In genomic region chr11:20247146-20247855, GRCm38 (mm10) we compare ENCODE assay signal across 10 mouse cellular contexts. TPM values are rescaled to one million over a fixed set of nuclear protein-coding genes. Genes with fewer than 3 reads are reported as not detected.
DNase-seq lines count a peak whose midpoint lies in the region; ATAC-seq lines count a peak whose summit lies in the region.
"Had no signal": no experiment of that assay in that cellular context is flagged by ENCODE, and none has a peak within 500 bp of the region (broad histone marks: within the 10 kb centered on the region; RNA-seq: fewer than 3 reads in every experiment).

No protein-coding gene starts in this region.

- no peak for DNase-seq in heart, postnatal 10 days
- DNase-seq in midbrain, embryonic 10.5 days (ENCODE audit: low spot score) = no peak
- DNase-seq in kidney, postnatal 4 days = no peak
- no peak for DNase-seq in kidney, postnatal 10 days
- DNase-seq: cerebellum, adult 18-20 months; right cerebral cortex, postnatal 4 days had no signal

- H3K4me2 ChIP-seq in heart, embryonic 14.5 days (ENCODE audit: low read length) = peak overlapping the region; percentile 90
- H3K4me2 ChIP-seq in midbrain, embryonic 15.5 days = no peak overlapping the region
- H3K4me2 ChIP-seq in hindbrain, embryonic 16.5 days (ENCODE audit: low read length) = peak overlapping the region; percentile 58
- H3K4me2 ChIP-seq in neural tube, embryonic 13.5 days = peak overlapping the region; percentile 78

- no peaks in the 10 kb centered on the region for H3K9me3 ChIP-seq in heart, embryonic 14.5 days (ENCODE audit: control insufficient read depth, low read length)
- no peaks in the 10 kb centered on the region for H3K9me3 ChIP-seq in midbrain, embryonic 10.5 days (replicated peaks)
- no peaks in the 10 kb centered on the region for H3K9me3 ChIP-seq in midbrain, embryonic 15.5 days
- H3K9me3 ChIP-seq in hindbrain, embryonic 16.5 days (ENCODE audit: control insufficient read depth, low read length) = no peaks in the 10 kb centered on the region
- H3K9me3 ChIP-seq in neural tube, embryonic 13.5 days = no peaks in the 10 kb centered on the region

- ATAC-seq in heart, embryonic 14.5 days (ENCODE audit: insufficient number of reproducible peaks, insufficient read depth, low FRiP score, low read depth) = no peak
- no peak for ATAC-seq in midbrain, embryonic 15.5 days (replicated peaks)
- no peak for ATAC-seq in hindbrain, embryonic 16.5 days
- no peak for ATAC-seq in neural tube, embryonic 13.5 days (ENCODE audit: low read depth)

- no peak overlapping the region; a peak in 1 of 4 replicates for H3K4me3 ChIP-seq in heart, embryonic 14.5 days (ENCODE audit: control insufficient read depth in 1 of 2, insufficient read depth in 1 of 2, low read depth in 1 of 2, low read length in 2 of 2)
- peak overlapping the region; percentile 93 for H3K4me3 ChIP-seq in midbrain, embryonic 10.5 days
- no peak overlapping the region for H3K4me3 ChIP-seq in midbrain, embryonic 15.5 days
- no peak overlapping the region for H3K4me3 ChIP-seq in hindbrain, embryonic 16.5 days (ENCODE audit: low read length)
- H3K4me3 ChIP-seq in neural tube, embryonic 13.5 days = no peak overlapping the region

- no peaks in the 10 kb centered on the region for H3K27me3 ChIP-seq in heart, embryonic 14.5 days (ENCODE audit: control insufficient read depth, insufficient read depth, low read length)
- H3K27me3 ChIP-seq in midbrain, embryonic 10.5 days (ENCODE audit: low read depth, poor library complexity, severe bottlenecking) = no peaks in the 10 kb centered on the region
- H3K27me3 ChIP-seq in midbrain, embryonic 15.5 days (replicated peaks) = no peaks in the 10 kb centered on the region
- no peaks in the 10 kb centered on the region for H3K27me3 ChIP-seq in hindbrain, embryonic 16.5 days (replicated peaks; ENCODE audit: control insufficient read depth, insufficient read depth, low read length)
- H3K27me3 ChIP-seq in neural tube, embryonic 13.5 days = no peaks in the 10 kb centered on the region

- H3K27ac ChIP-seq in heart, embryonic 14.5 days (replicated peaks in 1 of 2; ENCODE audit: control insufficient read depth in 1 of 2, insufficient read depth in 1 of 2, low read depth in 2 of 2, low read length in 2 of 2) = no peak overlapping the region; a peak in 1 of 4 replicates
- 0 out of 2 replicates have a peak overlapping the region, but pooled peaks have one; percentile 2 for H3K27ac ChIP-seq in midbrain, embryonic 10.5 days (replicated peaks)
- H3K27ac ChIP-seq in midbrain, embryonic 15.5 days = no peak overlapping the region
- H3K27ac ChIP-seq in hindbrain, embryonic 16.5 days (ENCODE audit: low read depth, low read length) = no peak overlapping the region
- H3K27ac ChIP-seq in neural tube, embryonic 13.5 days (replicated peaks) = no peak overlapping the region

- H3K9ac ChIP-seq in heart, embryonic 14.5 days (ENCODE audit: low read length) = no peak overlapping the region
- H3K9ac ChIP-seq in midbrain, embryonic 15.5 days = no peak overlapping the region
- no peak overlapping the region for H3K9ac ChIP-seq in hindbrain, embryonic 16.5 days (ENCODE audit: low read depth, low read length)
- H3K9ac ChIP-seq in neural tube, embryonic 13.5 days = peak overlapping the region; percentile 94; the same call in 1 of the 2 replicates

- 73% methylated on average over 8 of the region's 8 CpGs for WGBS in heart, embryonic 14.5 days
- 77% methylated on average over 8 of the region's 8 CpGs for WGBS in midbrain, embryonic 10.5 days
- WGBS in midbrain, embryonic 15.5 days = 68% methylated on average over 8 of the region's 8 CpGs
- WGBS in hindbrain, embryonic 16.5 days = 68% methylated on average over 8 of the region's 8 CpGs
- WGBS in neural tube, embryonic 13.5 days = 82% methylated on average over 8 of the region's 8 CpGs

- H3K36me3 ChIP-seq in heart, embryonic 14.5 days (ENCODE audit: control insufficient read depth, insufficient read depth, low read length) = peaks cover 11% of the 10 kb centered on the region; the same call in 1 of the 2 replicates
- H3K36me3 ChIP-seq in midbrain, embryonic 10.5 days = peaks cover 25% of the 10 kb centered on the region
- H3K36me3 ChIP-seq in midbrain, embryonic 15.5 days (replicated peaks) = no peaks in the 10 kb centered on the region
- H3K36me3 ChIP-seq in hindbrain, embryonic 16.5 days (ENCODE audit: control insufficient read depth, insufficient read depth, low read length) = no peaks in the 10 kb centered on the region
- no peaks in the 10 kb centered on the region for H3K36me3 ChIP-seq in neural tube, embryonic 13.5 days

- H3K4me1 ChIP-seq in heart, embryonic 14.5 days (ENCODE audit: control insufficient read depth in 2 of 2, insufficient read depth in 2 of 2, low read length in 2 of 2) = peaks cover 20 to 43% of the 10 kb centered on the region in 2 experiments
- H3K4me1 ChIP-seq in midbrain, embryonic 10.5 days = peaks cover 61% of the 10 kb centered on the region
- peaks cover 30% of the 10 kb centered on the region for H3K4me1 ChIP-seq in midbrain, embryonic 15.5 days
- H3K4me1 ChIP-seq in hindbrain, embryonic 16.5 days (ENCODE audit: control insufficient read depth, insufficient read depth, low read depth, low read length) = peaks cover 20% of the 10 kb centered on the region
- peaks cover 50% of the 10 kb centered on the region for H3K4me1 ChIP-seq in neural tube, embryonic 13.5 days (replicated peaks)

- intact Hi-C loops in heart, postnatal 10 days (cut with DNase I) = loop anchor here (5.0 to 10.0 kb wide), 3 partner anchors 35 to 422 kb away; no protein-coding TSS in a partner anchor

RNA-seq across cellular contexts. Expression of gene Cep68, which starts 1.9 kb away (rescaled TPM):
- 31.0 and 33.9 TPM in 2 replicates for polyA plus RNA-seq in heart, embryonic 14.5 days (2014; fragmentation: Nextera tagmentation; extraction: Ambion mirVana)
- 10 to 100 TPM; 40.0 to 42.7 TPM for total RNA-seq in heart, postnatal 10 days (2021)
- polyA plus RNA-seq in midbrain, embryonic 10.5 days (2016; fragmentation: Nextera tagmentation; extraction: Ambion mirVana) = 38.1 and 43.2 TPM in 2 replicates
- polyA plus RNA-seq in midbrain, embryonic 15.5 days (2015; fragmentation: Nextera tagmentation; extraction: Ambion mirVana) = 29.3 and 29.4 TPM in 2 replicates
- polyA plus RNA-seq in hindbrain, embryonic 16.5 days (2015; fragmentation: Nextera tagmentation; extraction: Ambion mirVana) = 25.8 and 29.1 TPM in 2 replicates
- polyA plus RNA-seq in neural tube, embryonic 13.5 days (2015; fragmentation: Nextera tagmentation; extraction: Ambion mirVana) = 28.4 and 29.3 TPM in 2 replicates

RNA-seq across cellular contexts. Expression of gene Rab1a, which starts 46.1 kb away (rescaled TPM):
- 193 and 198 TPM in 2 replicates for polyA plus RNA-seq in heart, embryonic 14.5 days (2014; fragmentation: Nextera tagmentation; extraction: Ambion mirVana)
- total RNA-seq in heart, postnatal 10 days (2021) = 100 to 1,000 TPM; 163 to 167 TPM
- polyA plus RNA-seq in midbrain, embryonic 10.5 days (2016; fragmentation: Nextera tagmentation; extraction: Ambion mirVana) = 219 and 222 TPM in 2 replicates
- 272 and 286 TPM in 2 replicates for polyA plus RNA-seq in midbrain, embryonic 15.5 days (2015; fragmentation: Nextera tagmentation; extraction: Ambion mirVana)
- polyA plus RNA-seq in hindbrain, embryonic 16.5 days (2015; fragmentation: Nextera tagmentation; extraction: Ambion mirVana) = 288 and 320 TPM in 2 replicates
- polyA plus RNA-seq in neural tube, embryonic 13.5 days (2015; fragmentation: Nextera tagmentation; extraction: Ambion mirVana) = 315 and 339 TPM in 2 replicates
